Comparison of ENCODE assay signal across 22 mouse cellular contexts in the genomic region with DNA sequence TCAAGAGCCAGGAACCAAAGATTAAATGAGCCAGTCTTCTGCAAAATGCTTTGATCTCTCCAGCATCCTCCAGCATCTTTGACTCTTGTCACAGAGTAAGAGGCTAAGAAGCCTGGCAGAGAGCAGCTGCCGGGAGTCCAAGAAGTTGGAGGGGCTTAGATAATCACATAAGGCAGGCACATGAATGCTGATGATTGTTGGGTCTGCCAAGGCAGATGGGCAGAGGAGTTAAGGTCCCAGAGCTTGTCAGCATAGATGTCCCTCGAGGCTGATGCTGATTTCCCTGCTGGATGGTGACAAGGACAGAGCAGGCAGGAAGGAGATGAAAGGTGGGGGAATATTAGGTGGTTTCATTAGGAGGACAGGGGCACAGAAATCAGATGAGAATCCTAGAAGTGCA.
"Had no signal": no experiment of that assay in that cellular context is flagged by ENCODE, and none has a peak within 500 bp of the region (broad histone marks: within the 10 kb centered on the region; RNA-seq: fewer than 3 reads in every experiment).

No protein-coding gene starts in this region.

- H3K9me3 ChIP-seq: kidney, embryonic 15.5 days; limb, embryonic 10.5 days; limb, embryonic 13.5 days; liver, embryonic 12.5 days; liver, embryonic 15.5 days; lung, embryonic 15.5 days; stomach, embryonic 15.5 days had no signal

- H3K4me1 ChIP-seq: kidney, embryonic 15.5 days; limb, embryonic 10.5 days; limb, embryonic 13.5 days; liver, embryonic 12.5 days; liver, embryonic 15.5 days; lung, embryonic 15.5 days; stomach, embryonic 15.5 days had no signal

- H3K9ac ChIP-seq: kidney, embryonic 15.5 days; limb, embryonic 13.5 days; liver, embryonic 12.5 days; liver, embryonic 15.5 days; lung, embryonic 15.5 days; stomach, embryonic 15.5 days had no signal

- H3K27ac ChIP-seq: kidney, embryonic 15.5 days; left cerebral cortex, adult 2 months; limb, embryonic 10.5 days; limb, embryonic 13.5 days; liver, embryonic 12.5 days; liver, embryonic 15.5 days; lung, embryonic 15.5 days; stomach, embryonic 15.5 days had no signal

- H3K27me3 ChIP-seq: kidney, embryonic 15.5 days; limb, embryonic 13.5 days; liver, embryonic 12.5 days; liver, embryonic 15.5 days; lung, embryonic 15.5 days; stomach, embryonic 15.5 days had no signal

- H3K4me3 ChIP-seq: kidney, embryonic 15.5 days; left cerebral cortex, adult 2 months; limb, embryonic 10.5 days; limb, embryonic 13.5 days; liver, embryonic 12.5 days; liver, embryonic 15.5 days; lung, embryonic 15.5 days; megakaryocyte, embryonic 14.5 days; stomach, embryonic 15.5 days had no signal

- ATAC-seq: liver, embryonic 12.5 days; midbrain, embryonic 16.5 days had no signal

- H3K36me3 ChIP-seq: kidney, embryonic 15.5 days; limb, embryonic 10.5 days; limb, embryonic 13.5 days; liver, embryonic 12.5 days; liver, embryonic 15.5 days; lung, embryonic 15.5 days; stomach, embryonic 15.5 days had no signal

- H3K4me2 ChIP-seq: kidney, embryonic 15.5 days; limb, embryonic 13.5 days; liver, embryonic 12.5 days; liver, embryonic 15.5 days; lung, embryonic 15.5 days; midbrain, embryonic 11.5 days; stomach, embryonic 15.5 days had no signal

- DNase-seq: kidney, adult 8-10 months; kidney, postnatal 10 days; kidney, postnatal 36 days; layer of hippocampus, postnatal 36 days; liver; lung, adult 18-20 months; lung, postnatal 10 days; lung, postnatal 36 days; right cerebral cortex, postnatal 25 days; spleen, adult 18-20 months; thymus, postnatal 25 days had no signal
